Mouse (Mus musculus) layer of hippocampus, adult 18-20 months (tissue): ENCODE results near the gene Celsr1. TPM values are rescaled to one million over a fixed set of nuclear protein-coding genes. Genes with fewer than 3 reads are reported as not detected.

ENCODE experiments used
- DNase-seq, 2 experiments: peaks; one replicate each; pipeline ENCODE4 v3.0.0; 2022; ENCODE audit warnings: low spot score in 2 of 2
- total RNA-seq, 2 experiments: library from RNA; stranded (reverse); gene quantifications; 2 replicates each; pipeline ENCODE4 v1.2.3; 2021

Celsr1 gene
- total RNA-seq, 2 experiments from 2014 or later = 5.6 to 6.3 TPM

DNA sequence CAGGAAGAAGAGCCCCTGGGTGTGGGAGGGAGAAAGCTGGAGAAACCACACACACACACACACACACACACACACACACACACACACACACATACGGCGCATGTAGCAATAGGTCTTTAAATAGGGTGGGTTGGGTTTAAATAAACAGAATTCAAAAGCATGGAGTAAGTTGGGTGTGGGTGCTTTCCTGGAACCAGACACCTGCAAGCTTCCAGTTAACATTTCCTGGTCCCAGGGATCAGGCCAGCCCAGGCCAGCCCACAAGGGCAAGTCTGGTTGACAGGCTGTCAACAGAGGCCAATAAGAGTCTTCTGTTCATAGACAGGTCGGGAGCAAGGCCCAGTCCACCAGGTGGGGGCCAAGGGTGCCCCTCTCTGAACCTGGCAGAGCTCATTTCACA, 2.3 kb upstream of the Celsr1 start:
- DNase-seq = no peak

DNA sequence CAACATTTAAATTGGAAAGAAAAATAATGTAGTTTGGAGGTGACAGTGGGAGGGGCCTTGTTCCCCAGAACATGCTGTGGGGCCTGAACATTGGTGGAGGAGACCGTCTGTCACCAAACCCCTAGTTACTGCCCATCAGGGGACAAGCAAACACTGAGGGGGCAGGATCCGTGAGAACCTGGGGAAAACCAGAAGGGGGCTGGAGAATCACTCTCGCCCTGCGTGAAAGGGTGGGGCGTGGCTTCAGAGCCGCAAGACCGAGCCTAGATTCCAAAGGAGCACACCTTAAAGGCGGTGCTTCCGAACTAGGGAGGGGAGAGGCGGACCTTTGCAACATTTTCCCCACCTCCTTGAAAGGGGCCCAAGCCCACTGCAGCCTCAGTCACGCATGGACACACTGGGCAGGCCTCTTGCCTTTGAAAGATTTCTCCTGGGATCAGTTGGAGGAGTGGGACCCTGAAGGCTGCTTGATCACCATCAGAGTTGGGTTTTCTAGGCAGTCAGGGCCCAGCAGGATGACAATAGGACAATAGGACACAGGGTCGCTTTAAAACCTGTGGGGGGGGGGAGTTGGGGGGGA, 1.3 kb upstream of the Celsr1 start:
- DNase-seq = no peak

DNA sequence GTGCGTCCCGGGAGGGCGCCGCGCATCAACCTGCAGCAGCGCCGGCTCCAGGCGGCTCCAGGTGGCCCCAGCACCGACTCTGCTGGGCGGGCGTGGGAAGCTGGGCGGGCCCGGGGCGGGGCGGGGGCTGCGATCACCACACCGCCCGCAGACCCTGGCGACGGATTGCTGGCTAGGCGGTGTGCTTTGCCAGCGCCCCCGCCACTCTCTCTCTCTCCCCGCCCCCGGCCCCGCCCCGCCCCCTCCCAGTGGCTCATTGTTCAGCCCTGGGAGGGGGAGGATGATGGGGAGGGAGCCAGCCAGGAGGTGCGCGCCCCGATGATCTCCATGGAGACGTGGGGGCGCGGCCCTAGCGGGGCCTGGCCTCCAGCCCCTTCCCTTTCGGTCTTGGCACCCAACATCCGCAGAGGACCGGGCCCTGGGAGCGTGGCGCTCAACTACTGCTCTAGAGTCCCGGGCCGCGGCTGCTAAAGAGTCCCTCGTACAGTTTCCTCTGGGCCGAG, 495 bp upstream of the Celsr1 start:
- DNase-seq = no peak

DNA sequence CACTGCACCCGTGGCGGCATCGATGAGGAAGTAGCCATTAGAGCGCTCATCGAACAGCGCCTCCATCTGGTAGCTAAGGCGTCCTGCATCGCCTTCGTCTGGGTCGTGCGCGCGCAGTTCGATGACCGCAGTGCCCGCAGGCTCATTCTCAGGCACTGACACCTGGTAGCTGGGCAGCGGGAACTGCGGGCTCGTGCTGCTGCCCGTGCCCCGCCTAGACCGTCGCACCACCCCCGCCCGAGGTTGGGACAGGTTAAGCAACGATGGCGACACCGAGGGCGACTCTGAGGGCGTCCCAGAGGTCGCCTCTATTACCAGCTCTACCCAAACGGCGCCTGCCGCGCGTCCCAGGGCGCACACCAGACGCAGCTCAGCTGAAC, 776 bp downstream of the Celsr1 start:
- no peak for DNase-seq

DNA sequence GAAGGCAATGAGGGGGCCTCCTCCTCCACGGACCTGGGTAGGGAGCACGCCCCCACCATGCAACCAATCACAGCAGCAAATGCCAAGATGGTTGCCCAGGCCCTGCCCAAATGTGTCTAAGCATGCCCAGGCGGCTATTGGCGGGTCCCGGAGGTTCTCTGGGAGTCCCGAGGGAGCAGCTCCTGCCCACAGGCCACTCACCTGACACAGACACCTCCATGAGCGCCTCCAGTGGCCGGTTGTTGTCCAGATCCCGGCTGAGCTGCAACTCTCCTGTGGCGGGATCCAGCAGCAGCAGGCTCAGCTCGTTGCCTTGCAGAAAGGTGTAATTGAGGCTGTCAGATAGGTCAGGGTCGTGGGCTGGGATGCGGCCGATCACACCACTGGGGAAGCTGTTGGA, 3.6 kb downstream of the Celsr1 start:
- no peak for DNase-seq

DNA sequence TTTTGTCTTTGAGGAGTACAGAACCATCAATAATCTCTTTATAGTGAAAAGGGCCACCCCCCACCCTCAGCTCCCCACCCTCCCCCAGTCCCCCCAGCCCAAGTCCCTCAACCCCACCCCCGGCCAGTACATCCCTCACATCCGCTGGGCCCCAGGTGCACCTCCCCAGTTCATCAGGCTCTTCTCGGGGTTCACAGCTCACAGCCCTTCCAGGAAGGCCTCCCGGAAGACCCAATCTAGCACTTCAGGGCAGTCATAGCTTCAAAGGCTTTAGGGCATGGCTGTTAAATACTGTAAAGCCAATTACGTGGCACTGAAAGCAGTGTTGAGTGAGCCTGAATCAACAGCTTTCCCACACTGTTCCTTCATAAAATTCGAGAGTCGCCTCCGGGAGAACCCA, 5.7 kb downstream of the Celsr1 start:
- no peak for DNase-seq

DNA sequence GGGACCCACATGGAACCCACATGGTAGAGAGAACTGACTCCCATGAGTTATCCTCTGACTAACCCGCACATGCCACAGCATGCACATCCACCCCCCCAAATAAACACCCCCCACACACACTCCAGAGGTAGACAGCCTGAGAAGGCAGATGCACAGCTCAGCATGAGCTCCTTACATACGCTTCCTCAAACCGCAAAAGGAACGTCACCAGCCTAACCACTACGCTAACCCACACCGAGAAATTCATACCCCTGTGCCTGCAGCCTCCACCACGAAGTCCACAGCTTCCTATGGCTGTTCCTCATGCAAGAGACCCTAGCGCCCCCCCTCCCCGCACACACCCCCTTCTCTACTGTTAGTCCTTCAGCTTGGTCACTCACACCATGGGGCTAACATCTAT, 11.6 kb downstream of the Celsr1 start:
- no peak for DNase-seq

DNA sequence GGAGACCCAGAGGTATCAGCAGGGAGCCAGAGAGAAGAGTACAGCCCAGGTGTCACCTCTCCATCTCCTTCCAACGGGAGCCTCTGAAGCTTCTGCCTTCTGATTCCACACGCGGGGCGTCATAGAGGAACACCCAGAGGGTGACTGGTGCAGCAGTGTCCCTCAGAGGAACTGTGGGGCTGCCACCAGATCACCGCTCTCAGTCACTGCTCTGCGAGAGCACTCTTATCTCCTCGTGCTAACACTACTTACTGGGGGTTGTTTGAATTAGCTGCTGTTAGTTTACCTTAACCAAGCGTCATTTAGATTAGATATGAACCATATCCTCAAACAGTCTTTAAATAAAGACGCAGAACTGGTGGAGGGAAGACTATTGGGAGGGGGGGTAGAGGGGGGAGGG, 12.3 kb downstream of the Celsr1 start:
- DNase-seq = no peak

DNA sequence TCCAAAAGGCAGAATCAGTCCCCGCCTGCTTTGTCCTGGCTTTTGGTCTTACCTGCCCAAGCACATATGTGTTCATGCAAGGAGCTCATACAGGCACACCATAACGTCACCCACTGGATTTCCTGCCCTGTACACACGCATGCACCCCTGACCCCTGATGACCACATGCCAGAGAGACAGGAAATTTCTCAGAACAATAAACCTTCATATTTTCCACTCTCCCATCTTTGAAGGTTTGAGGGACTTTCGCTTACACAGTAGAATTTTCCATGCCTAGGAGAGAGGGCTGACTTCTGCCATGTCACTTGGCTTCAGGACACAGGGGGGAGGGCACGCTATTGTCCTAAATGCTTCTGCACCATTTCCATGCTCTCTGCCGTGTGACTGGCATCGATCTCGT, 13.6 kb downstream of the Celsr1 start:
- no peak for DNase-seq

DNA sequence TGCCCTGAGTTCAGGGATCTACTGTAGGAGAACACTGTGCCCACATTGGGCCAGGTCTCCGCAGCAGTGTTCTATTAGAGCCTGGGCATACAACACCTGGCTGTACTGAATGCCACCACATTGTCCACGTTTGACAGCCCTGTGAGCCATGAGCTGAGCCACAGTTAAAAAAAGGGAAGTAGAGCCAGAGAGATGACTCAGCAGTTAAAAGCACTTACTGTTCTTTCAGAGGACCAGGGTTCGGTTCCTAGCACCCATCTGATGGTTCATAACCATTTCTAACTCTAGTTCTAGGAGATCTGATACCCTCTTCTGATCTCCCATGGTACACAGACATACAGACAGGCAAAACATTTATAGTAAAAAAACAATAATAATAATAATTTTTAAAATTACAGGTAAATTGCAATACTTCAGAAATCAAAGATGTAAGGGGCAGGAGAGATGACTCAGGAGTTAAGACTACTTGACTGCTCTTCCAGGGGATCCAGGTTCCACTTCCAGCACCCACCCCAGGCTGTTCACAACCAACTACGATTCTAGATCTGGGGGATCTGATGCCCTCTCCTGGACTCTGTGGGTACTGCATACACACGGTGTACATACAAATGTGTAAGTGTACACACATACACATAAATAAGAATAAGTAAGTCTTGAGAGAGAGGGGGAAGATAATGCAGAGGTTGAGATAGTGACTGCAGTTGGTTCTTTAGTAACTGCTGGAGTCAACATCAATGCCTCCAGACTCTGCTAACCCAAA, 14.6 kb downstream of the Celsr1 start:
- DNase-seq = no peak

DNA sequence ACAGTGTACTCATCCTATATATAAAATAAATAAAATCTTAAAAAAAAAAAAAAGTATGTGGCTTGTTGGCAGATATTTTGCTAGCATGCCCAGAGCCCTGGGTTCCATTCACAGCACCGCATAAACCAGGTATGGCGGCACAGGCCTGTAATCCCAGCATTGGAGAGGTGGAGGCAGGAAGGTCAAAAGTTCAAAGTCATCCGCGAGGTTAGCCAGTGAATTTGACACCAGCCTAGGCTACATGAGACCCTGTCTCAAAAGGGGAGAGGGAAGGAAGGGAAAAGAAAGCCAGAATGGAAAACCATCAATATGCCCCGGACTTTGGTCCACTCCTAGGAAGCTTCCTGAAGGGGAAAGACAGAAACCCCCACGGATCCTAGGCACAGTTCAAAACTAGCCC, 16.2 kb downstream of the Celsr1 start:
- no peak for DNase-seq

DNA sequence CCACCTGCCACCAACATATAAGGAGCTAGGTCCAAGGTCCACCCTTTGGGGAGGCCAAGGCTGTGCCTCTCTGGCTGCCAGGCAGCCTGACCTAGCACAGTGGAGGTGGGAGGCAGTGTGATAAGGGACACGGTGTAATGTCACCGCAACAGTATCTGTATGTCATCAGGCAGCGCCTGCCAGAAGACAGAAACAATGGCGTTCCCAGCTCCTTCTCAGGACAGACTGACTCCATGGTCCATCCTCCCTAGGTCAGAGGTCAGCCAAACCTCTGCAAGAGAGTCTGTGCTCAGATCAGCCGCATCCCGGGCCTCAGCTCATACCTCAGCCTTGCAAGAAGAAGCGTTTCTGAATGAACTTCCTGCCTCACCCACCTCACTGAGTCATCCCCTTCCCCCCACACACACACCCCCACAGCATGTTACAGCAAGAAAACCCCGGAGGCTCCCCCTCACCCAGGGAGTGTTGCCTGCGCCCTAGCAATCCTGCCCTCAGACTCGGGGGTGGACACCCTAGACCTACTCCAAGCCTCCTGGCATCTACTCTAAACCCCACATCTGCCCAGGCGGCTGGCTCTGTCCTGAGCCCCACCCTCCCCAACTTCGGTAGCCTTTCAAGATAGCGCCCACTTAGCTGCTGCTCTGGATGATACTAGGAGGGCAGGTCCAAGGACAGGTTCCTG, 17.6 kb downstream of the Celsr1 start:
- DNase-seq = peak in 1 of 2 experiments; percentile 17

DNA sequence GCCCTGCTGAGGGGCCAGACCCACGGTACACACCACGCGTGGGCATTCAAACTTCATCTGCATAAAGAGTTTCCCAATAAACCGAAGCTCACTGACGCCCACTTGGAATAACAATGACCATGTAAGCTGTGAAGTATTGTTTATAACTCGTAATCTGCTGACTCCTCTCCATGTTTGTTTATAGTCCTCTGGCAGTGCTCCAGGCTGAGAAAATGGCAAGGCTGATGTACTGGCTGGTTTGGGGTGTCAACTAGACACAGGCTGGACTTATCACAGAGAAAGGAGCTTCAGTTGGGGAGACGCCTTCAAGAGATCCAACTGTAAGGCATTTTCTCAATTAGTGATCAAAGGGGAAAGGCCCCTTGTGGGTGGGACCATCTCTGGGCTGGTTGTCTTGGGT, 18.6 kb downstream of the Celsr1 start:
- DNase-seq = no peak

DNA sequence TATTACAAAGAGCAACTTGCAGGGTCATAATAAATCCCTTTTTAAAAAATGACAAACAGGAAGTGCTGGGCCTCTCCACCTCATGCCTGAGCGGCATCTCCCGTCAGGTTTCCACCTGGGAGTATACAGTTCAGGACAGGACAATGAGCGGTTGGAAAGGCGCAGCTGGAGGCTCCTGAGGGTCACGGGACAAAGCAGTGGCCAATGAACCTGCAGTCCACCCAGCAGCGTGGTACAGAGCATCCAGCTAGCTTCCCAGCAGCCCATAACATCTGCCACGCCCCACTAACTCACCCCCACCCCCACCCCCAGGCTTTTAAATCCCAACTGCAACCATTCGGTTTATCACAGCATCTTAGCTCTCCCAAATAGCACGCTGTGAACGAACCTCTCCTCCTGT, 19.9 kb downstream of the Celsr1 start:
- DNase-seq = no peak

DNA sequence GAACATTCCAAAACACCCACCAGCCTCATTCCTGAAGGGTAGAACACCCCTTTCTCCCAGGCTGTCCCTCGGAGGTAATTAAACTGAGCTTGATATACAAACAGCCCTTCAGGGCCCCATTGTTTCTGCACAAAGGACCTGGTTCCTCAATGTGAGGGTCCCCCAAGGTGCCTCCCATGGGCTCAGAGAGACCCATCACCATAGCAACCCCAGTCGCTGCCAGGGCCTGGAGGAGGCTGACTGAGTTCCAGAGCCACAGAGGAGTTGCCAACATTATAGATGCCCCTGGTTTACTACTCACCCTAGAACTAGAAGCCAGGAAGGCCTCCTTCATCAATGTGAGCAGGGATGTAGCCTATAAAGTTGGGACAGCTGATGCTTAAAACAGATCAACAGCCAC, 20.4 kb downstream of the Celsr1 start:
- no peak for DNase-seq

DNA sequence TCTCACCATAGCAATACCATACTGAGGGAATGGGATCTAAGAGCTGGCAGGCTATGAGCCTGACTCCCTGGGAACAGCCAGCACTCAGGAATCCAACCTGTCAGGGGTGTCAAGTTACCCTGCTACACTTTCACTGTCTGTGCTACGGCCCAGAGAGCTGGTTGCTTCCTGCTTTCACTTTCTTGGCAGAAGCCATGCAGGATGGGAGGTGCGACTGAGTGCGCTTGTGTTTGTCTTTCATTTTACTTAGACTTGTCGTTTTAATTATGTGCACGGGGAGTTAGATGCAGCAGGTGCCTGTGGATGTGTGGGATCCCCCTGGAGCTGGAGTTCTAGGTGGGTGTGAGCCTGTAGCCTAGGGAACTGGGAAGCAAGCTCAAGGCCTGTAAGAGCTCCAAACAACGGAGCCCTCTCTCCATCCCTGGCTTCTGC, 25.9 kb downstream of the Celsr1 start:
- no peak for DNase-seq

DNA sequence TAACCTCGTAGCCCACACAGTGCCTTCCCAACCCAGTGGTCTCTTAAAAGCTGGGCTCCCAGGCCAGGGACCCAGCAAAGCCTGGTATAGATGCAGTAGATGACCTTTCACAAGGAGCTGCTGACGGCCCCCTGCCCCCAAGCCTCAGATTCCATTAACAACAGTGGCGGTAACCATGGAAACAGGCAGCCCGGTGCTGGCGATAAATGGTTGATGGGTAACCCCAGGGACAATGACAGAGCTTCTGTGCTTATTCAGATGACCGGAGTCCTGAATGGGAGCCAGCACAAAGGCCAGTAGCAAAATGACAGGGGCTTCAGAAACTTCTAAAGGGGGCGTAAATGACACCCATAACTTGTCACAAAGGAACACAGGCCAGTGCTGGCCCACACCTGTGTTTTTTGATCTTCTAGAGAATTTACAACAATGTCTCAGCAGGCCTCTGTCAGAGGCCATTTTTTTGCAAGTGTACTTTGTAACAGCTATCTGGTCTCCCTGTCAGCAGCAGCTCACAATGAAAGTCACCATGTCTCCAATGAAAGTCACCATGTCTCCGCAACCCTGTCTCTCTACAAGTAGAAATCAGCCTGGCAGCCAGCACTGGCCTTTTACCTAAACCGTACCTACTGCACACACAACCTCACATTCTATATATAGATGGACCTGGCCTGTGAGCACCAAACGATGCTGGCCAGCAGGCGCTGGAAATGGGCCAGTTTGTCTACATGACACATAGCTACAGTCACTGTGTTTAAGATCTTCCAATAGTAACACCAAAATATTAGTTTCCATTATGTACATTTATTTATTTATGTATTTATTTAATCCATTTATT, 27.7 kb downstream of the Celsr1 start:
- DNase-seq = no peak

DNA sequence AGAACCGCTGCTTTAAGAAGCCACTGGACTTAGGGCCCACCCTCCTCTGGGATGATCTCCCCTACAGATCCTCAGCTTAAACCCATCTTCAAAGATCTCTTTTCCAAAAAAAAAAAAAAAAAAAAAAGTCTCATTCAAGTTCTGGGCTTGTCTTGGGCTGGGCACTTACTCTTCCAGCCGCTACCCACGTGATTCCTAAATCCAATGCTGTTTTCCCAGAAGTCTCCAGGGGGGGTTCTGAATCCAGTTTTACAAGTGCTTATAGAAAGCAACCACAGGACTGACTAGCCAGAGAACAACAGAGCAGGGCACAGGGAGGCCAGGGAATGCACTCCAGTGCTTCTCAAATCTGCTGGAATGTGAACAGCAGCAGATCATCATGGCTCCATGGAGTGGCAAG, 29.5 kb downstream of the Celsr1 start:
- DNase-seq = no peak

DNA sequence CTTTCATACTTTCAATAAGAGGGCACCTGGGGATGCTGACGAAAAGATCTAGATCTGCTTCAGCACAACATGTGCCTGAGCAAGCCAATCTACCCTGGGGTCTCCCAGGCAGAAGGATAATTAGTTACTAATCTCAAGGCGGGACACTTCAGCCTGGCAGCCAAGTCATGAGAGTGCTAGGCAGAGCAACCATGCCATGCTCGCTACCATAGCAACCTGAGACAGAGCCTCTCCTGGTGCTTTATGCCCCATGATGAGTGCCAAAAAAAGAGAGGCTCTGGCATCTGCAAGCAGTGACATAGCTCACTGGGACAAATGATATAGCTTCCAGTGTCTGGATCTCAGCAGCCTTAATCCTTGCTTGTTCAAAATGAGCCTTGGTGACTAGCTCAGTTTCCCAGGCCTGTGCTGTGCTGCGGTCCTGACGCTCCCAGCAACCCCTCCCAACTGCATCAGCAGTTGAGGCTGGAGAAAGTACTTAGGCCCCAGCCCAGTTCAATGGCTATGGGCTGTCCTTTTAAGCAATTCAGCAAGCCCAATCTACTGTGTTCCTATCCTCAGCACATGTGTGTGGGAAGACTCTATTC, 32.8 kb downstream of the Celsr1 start:
- peak; percentile 13 to 46 for DNase-seq

DNA sequence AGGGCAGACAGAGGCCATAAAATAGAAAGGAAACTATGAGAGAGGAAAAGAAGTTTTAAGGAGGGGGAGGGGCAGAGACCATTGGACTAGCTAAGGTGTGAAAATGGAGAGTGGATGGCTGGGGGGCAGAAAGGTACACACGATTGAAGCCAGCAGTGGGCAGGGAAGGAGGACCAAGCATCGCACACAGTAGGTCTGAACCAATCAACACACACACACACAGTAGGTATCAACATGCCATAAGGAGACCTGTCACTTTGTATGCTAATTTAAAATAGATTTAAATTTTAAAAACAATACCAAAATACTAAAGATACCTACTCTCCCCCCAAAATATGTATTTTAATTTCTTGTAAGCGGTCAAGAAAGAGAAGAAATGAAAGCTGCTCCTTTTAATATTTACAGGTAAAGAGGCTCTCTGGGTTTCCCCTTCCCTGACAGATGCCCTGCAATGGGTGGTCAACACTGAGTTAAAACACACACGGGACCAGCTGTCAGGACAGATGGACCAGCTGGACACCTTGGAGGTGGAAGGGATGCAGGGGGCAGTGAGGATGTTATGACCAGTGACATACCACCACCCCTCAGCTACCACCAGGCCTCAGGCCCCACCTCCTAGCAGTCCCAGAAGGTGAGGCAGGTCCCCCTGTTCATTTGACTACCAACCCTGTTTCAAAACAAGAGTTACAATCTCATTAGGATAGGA, 34.9 kb downstream of the Celsr1 start:
- DNase-seq = no peak
